Mouse (Mus musculus): ENCODE measurements around the gene Aldh1a2.

The Aldh1a2 gene

GRCm38 (mm10) chr9:71289810-71290209 is 74.2 kb downstream of the Aldh1a2 start:
- DNase-seq (ENCODE audit: low read depth, low spot score), result no peak

- no peak for DNase-seq (ENCODE audit: low read depth, low spot score)
Measured at GRCm38 (mm10) chr9:71290730-71291129, 75.1 kb downstream of the Aldh1a2 start.

- no peak for DNase-seq (ENCODE audit: low read depth, low spot score)
Measured at GRCm38 (mm10) chr9:71295501-71295900, 79.9 kb downstream of the Aldh1a2 start.

GRCm38 (mm10) chr9:71303594-71303993 is 88.0 kb downstream of the Aldh1a2 start:
- peak; percentile 6 for DNase-seq (ENCODE audit: low read depth, low spot score)

GRCm38 (mm10) chr9:71307106-71307789 is 91.7 kb downstream of the Aldh1a2 start:
- no peak for DNase-seq (ENCODE audit: low read depth, low spot score)

GRCm38 (mm10) chr9:71315960-71316359 is 100.4 kb downstream of the Aldh1a2 start:
- DNase-seq (ENCODE audit: low read depth, low spot score), result peak; percentile 15

GRCm38 (mm10) chr9:71317096-71317920 is 101.7 kb downstream of the Aldh1a2 start:
- DNase-seq (ENCODE audit: low read depth, low spot score), result no peak

- no peak for DNase-seq (ENCODE audit: low read depth, low spot score)
Measured at GRCm38 (mm10) chr9:71317921-71318241, 102.3 kb downstream of the Aldh1a2 start.

DNA sequence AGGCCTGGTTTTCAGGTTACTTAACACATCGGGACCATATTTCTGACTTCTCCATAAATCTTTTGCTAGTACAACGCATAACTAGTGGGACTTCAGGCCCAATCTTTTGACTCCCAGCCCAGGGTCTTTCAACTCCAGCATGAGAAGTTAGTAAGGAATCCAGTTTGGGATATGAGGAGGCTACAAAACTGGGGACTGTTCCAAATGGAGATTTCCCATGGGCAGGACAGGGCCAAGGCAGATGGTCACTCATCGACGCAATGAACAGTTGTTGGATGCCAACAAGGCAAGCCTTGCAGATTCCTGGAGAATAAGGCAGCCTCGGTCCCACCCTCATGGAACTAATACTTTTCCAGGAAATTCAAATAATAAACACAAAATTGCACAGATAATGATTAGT is 104.2 kb downstream of the Aldh1a2 start:
- DNase-seq (ENCODE audit: low read depth, low spot score), result no peak

GRCm38 (mm10) chr9:71320246-71321155 is 104.9 kb downstream of the Aldh1a2 start:
- DNase-seq (ENCODE audit: low read depth, low spot score), result peak; percentile 28

DNA sequence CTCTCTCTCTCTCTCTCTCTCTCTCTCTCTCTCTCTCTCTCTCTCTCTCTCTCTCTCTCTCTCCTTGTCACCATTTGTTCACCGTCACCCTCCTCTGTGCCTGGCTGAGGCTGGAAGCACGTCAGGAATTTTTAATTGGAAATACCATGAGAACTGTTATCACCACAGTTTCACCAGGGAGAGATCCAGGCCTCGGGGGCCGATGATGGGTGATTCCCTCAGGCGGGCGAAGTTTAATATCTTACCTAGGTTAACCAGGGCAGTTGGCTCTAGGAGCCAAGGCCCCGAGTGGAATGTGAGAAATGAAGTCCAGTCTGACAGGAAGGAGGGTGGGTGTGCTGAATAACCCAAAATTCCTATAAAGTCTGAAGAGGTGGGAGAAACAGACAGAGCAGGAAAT is 105.8 kb downstream of the Aldh1a2 start:
- no peak for DNase-seq (ENCODE audit: low read depth, low spot score)

DNA sequence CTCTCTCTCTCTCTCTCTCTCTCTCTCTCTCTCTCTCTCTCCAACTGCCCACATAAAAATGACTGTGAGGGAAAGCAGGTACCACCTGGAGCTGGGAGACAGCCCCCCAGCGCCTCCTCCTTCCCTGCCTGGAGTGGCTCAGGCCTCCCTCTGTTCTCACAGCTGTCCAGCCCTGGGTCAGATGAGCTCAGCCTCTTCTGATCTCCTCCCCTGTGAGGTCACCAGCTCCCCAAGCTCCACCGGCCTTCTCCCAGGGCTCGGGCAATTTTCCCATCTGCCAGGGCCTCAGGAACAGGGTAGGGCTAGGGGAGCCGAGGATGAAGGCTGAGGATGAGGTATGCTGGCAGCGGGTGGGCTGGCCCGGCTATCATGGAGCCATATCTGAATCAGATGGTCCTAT is 106.3 kb downstream of the Aldh1a2 start:
- no peak for DNase-seq (ENCODE audit: low read depth, low spot score)

DNA sequence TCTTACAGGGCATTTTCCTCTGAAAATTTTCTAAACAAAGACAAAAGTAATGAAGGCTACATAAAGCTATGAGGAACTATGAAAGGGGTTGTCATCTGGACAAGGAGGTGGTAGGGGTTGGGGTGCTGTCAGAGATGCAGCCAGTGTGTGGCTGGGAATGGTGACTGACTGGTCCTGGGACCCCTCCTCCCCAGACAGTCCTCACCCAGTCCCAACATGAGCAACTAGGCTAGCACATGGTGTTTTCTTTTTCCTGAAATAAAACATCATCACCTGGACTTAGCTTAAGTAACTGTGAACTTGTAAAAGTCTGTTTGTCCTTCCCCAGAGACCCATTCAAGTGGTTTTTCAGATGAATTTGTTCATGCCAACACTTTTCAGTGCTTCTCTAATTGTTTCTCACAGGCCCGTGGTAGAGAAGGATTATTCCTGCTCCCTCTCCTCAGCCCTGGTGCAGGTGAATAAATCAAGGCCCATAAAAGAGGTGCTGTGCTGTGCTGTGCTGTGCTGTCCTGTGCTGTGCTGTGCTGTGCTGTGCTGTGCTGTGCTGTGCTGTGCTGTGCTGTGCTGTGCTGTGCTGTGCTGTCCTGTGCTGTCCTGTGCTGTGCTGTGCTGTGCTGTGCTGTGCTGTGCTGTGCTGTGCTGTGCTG is 107.8 kb downstream of the Aldh1a2 start:
- no peak for DNase-seq (ENCODE audit: low read depth, low spot score)

DNA sequence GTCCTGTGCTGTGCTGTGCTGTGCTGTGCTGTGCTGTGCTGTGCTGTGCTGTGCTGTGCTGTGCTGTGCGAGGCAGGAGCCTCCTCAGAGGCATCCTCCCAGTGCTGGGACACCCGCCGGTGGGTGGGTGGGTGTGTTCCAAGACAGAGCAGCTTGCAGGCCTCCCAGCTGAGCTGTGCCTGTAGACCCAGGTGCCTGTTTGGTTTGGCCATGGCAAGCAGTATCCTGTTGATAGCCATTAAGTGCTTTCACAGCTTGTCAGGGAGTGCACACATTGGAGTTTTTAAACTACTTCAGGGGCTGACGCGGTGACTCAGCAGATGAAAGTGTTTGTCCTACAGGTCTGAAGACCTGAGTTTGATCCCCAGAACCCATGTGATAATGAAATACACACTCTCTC is 108.5 kb downstream of the Aldh1a2 start:
- no peak for DNase-seq (ENCODE audit: low read depth, low spot score)

- DNase-seq (ENCODE audit: low read depth, low spot score), result no peak
Measured at GRCm38 (mm10) chr9:71326261-71326660, 110.7 kb downstream of the Aldh1a2 start.

DNA sequence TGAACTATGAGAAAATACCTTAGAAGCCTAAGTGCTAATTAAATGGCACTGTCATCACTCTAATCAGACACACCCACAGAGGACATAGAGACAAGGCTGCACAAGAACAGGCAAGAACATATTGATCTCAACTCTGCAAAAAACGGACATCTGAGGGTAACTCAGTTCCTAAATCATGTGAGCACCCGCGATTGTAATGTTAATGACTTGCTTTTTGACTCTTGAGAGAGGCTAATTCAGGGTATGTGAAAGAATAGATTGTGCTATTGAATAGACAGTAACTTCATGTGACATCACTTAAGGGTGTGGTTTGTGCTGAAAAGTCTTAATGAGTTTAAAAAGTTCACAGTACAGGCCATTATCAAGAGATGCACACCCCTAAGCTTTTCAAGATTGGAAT is 116.1 kb downstream of the Aldh1a2 start:
- DNase-seq (ENCODE audit: low read depth, low spot score), result no peak

DNA sequence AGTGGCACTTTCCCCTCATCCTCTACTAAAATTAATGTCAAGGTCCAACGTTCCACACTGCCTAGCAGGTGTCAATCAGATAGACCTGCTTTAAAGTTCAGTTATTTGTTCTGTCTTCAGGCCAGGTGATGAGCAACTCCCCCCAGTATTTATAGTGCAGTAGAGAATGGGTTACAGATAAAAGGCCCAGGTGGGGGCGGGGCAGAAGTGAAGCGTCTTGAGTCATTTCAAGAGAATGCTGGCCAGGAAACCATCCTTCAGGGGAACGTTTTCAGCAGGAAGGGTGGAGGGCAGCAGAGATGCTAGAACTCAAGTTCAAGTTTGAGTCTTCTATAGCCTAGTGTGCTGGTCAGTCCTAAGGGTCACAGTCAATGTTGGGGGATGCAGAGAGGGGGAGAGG is 121.1 kb downstream of the Aldh1a2 start:
- DNase-seq (ENCODE audit: low read depth, low spot score), result no peak

GRCm38 (mm10) chr9:71337425-71337824 is 121.8 kb downstream of the Aldh1a2 start:
- DNase-seq (ENCODE audit: low read depth, low spot score), result no peak

GRCm38 (mm10) chr9:71340116-71340515 is 124.5 kb downstream of the Aldh1a2 start:
- no peak for DNase-seq (ENCODE audit: low read depth, low spot score)

All from CD4-positive, CD25-positive, alpha-beta regulatory T cell, adult 2 months (primary cell).